Mouse (Mus musculus): ENCODE data around the gene Oip5.

Gene Oip5

DNA sequence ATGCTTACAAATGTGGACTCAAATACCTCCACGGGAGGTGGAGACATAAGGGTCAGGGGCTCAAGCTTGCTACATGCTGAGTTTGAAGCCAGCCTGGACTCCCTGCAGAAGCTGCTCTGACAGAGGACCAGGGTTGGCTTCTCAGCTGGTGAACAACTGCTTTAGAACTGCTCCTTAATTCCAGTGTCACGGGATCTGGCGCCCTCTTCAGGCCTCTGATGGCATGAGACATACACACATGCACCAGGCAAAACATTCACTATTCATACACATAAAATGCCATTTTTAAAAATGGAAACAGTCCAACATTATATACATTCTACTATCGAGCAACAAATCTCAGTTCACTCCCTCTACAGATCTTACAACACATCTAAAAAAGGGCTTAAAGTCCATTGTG is 30.9 kb downstream of the Oip5 start:
- DNase-seq (ENCODE audit: low spot score), result no peak

DNA sequence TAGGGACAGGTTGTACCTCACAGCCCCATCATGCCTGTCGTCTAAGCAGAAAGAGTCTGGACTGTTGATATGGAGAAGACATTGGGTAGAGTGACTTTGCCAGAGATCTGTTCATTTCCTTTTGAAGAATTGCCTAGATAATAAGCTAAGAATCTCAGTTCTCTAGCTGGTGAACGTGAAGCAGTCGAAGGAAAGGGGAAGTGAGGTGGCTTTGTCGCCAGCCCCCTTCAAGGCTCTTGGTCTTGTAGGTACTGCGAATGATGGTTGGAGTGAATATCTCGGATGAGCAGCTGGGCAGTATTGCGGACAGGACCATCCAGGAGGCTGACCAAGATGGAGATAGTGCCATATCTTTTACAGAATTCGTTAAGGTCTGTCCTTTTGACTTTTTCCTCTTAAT is 34.0 kb downstream of the Oip5 start:
- DNase-seq (ENCODE audit: low spot score), result no peak

DNA sequence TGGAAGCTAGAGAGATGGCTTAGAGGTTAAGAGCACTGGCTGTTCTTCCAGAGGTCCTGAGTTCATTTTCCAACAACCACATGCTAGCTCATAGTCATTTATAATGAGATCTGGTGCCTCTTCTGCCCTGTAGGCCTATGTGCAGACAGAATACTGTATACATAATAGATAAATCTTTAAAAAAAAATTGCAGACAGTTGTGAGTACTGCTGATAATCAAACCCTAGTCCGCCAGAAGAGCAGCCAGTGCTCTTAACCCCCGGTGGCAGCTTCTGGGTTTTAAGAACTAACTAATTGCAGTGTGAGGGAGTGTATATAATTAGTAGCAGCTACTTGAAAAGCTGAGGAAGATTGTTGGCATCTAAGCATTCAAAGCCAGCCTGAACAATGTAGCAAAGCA is 34.8 kb downstream of the Oip5 start:
- no peak for DNase-seq (ENCODE audit: low spot score)

DNA sequence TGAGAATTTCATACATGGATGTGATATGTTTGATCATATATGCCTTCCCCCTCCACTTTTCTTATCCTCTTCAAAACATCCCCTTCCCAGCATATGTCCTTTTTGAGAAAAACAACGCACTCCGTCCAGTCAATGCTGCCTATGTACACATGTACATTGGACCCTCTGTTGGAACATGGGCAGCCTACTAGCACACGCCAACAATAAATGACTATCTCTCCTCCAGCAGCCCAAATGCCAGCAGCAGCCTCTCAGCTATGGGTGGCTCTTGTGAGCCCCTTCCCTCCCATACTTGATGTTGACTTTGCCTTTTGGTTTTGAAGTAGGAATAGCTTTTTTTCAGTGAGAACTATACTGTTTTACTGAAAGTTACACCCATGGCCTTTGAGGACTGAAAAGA is 36.7 kb downstream of the Oip5 start:
- no peak for DNase-seq (ENCODE audit: low spot score)

DNA sequence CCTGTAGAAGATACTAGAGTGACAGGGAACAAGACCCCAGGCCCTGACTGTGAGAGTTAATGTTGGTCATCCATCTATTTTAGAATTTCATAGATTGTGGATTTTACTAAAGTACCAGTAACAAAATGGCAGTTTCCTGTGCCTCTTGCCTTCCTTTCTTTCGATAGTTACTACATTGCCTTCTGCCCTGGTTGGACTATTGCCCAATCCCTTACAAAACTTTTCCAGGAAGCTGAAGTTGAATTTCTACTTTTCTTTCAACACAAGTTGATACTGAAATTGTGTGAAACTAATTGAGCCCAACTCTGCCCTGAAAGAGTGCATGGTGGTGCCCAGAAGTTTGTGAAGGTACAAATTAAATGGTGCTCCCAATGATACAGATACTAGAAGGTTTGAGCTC is 45.8 kb downstream of the Oip5 start:
- DNase-seq (ENCODE audit: low spot score), result no peak

DNA sequence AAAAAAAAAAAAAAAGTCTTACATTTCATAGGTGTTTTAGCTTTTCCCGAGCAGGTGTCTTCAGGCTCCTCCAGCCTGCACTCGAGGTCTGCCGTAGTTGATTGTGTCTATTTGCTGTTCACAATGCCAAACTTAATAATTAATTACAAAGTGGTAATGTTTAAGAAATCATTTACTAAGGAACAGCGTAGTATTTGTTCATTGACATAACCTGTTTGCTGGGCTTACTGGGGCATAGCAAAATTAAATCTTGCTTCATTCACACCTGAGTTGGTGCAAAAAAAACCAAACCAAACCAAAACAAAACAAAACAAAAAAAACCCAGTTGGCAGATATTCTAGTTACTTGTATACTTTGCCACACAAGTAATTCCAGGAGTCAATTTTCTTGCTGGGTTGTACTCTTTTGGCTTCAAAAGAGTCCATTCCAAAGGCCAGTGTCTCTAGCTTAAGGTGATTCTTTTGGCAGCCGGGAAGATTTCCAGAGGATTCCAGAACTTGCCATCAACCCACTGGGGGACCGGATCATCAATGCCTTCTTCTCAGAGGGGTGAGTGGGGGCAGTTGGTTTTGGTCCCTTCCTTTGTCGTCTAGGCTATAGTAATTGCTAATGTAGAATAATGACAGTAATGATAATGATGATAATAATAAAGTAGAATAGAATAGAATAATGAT is 52.0 kb downstream of the Oip5 start:
- DNase-seq (ENCODE audit: low spot score), result no peak

DNA sequence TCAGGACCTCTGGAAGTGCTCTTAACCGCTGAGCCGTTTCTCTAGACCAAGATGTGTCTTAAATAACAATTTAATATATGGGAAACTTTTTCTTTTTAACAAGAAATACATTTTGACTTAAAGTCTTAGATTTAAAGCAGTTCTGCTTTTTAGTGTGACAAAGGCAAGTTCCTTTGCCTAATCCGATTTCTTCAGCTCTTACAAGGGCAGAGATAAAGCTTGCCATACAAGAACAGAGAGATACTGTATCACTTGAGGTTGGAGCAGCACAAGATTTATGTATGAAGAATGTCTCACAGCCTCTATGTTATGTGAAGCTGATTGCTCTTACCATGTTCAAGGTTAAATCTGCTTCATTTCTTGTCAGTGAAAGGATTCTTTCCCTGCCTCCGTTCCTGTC is 53.0 kb downstream of the Oip5 start:
- DNase-seq (ENCODE audit: low spot score), result no peak

DNA sequence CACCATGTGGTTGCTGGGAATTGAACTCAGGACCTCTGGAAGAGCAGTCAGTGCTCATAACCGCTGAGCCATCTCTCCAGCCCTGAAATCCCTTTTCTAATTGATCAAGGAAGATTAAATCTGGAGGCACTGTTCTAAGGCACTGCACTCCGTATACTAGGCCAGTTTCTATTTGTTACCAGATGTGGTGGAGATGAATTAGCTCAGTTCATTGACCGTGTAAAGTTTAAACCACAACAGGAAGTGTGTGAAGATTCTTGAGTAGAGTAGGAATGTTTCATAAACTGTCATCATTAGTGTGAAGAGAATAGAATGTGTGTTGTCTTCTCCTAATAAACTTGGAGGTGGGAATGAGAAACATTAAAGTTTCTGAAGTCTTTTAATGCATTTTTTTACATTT is 56.5 kb downstream of the Oip5 start:
- DNase-seq (ENCODE audit: low spot score), result no peak
